In genomic region chr5:140082204-140082812, GRCm38 (mm10) we compare ENCODE assay signal across 13 mouse cellular contexts.
DNase-seq lines count a peak whose midpoint lies in the region; ATAC-seq lines count a peak whose summit lies in the region.
"Had no signal": no experiment of that assay in that cellular context is flagged by ENCODE, and none has a peak within 500 bp of the region (broad histone marks: within the 10 kb centered on the region; RNA-seq: fewer than 3 reads in every experiment).

No protein-coding gene starts in this region.

- H3K27ac ChIP-seq in kidney, embryonic 15.5 days = no peak overlapping the region
- H3K27ac ChIP-seq: liver, embryonic 15.5 days had no signal

- WGBS in kidney, embryonic 15.5 days = 38% methylated on average over 11 of the region's 11 CpGs

- H3K9ac ChIP-seq in kidney, embryonic 15.5 days = no peak overlapping the region
- H3K9ac ChIP-seq: liver, embryonic 15.5 days had no signal

- intact Hi-C loops in gastrocnemius, postnatal 36 days (cut with DNase I) = no loop called here

- H3K4me1 ChIP-seq in kidney, embryonic 15.5 days = peaks cover 13% of the 10 kb centered on the region
- H3K4me1 ChIP-seq: liver, embryonic 15.5 days had no signal

- H3K4me2 ChIP-seq in kidney, embryonic 15.5 days = no peak overlapping the region
- H3K4me2 ChIP-seq: liver, embryonic 15.5 days had no signal

- no peaks in the 10 kb centered on the region for H3K9me3 ChIP-seq in kidney, embryonic 15.5 days (replicated peaks)
- H3K9me3 ChIP-seq: hindbrain, embryonic 10.5 days; liver, embryonic 15.5 days had no signal

- DNase-seq in kidney, postnatal 10 days = no peak
- DNase-seq in Muller cell, postnatal 12 days (ENCODE audit: inconsistent ontology term) = peak; percentile 79
- DNase-seq in brain, adult 2 months (ENCODE audit: low read depth, low spot score) = peak; percentile 72
- peak; percentile 22 to 32 for DNase-seq in gastrocnemius, postnatal 36 days
- DNase-seq in urinary bladder, postnatal 14 days (ENCODE audit: low spot score) = no peak
- no peak for DNase-seq in heart, adult 11 months
- no peak for DNase-seq in yolk sac, embryonic 10.5 days (ENCODE audit: low spot score)
- DNase-seq: adrenal gland, postnatal 10 days; cerebellum, postnatal 36 days had no signal

- peak; percentile 43; the same call in 1 of the 2 replicates for ATAC-seq in kidney, embryonic 15.5 days (replicated peaks; ENCODE audit: low FRiP score)

- H3K27me3 ChIP-seq in kidney, embryonic 15.5 days = no peaks in the 10 kb centered on the region
- H3K27me3 ChIP-seq: liver, embryonic 15.5 days had no signal

- no peak overlapping the region for H3K4me3 ChIP-seq in kidney, embryonic 15.5 days (replicated peaks)
- H3K4me3 ChIP-seq: hindbrain, embryonic 10.5 days; liver, embryonic 15.5 days; myocyte had no signal

- 0 out of 2 replicates have a peak, but pooled peaks cover 11% of the 10 kb centered on the region for H3K36me3 ChIP-seq in kidney, embryonic 15.5 days

Comparison
In these comparisons a context has a peak if more than half of its experiments do, and no peak if none do; other contexts are left out.
1. DNase-seq: peak in Muller cell, postnatal 12 days (single experiment), brain, adult 2 months (single experiment) and gastrocnemius, postnatal 36 days (2 of 2); none in kidney, postnatal 10 days (single experiment), urinary bladder, postnatal 14 days (single experiment), heart, adult 11 months (single experiment) and yolk sac, embryonic 10.5 days (single experiment).